Mouse (Mus musculus): ENCODE data around the gene Gart.

DNA sequence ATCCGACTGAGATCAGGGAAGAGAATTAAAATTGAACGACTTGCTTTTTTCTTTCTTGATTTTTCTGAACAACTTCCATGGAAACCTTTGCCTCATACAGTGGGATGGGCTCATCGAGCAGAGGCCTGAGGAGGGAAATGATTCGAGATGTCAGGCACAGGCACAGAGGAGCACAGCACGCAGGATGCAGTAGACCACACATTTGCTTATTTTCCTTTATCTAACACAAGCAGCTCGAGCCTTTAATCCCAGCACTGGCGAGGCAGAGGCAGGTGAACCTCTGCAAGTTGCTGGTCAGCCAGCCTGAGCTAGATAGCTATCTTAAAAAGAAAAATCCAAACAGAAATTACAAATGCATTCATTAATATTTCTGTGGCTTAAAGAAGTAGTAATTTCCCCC is 43.0 kb upstream of the Gart start:
- TF ChIP-seq CTCF (IDR thresholded peaks at IDR 0.05; ENCODE audit: control insufficient read depth, insufficient read depth, insufficient replicate concordance, low read depth, low read length) (no peak), POLR2A (IDR thresholded peaks at IDR 0.05; ENCODE audit: control insufficient read depth, low read depth, low read length) (no peak)

Measured in testis, adult 2 months (tissue).